Mouse (Mus musculus): ENCODE measurements around the gene Cuedc2. TPM values are rescaled to one million over a fixed set of nuclear protein-coding genes. Genes with fewer than 3 reads are reported as not detected.

Gene Cuedc2
- polyA plus RNA-seq, 1 experiment from 2014 or later, result 177 TPM

DNA sequence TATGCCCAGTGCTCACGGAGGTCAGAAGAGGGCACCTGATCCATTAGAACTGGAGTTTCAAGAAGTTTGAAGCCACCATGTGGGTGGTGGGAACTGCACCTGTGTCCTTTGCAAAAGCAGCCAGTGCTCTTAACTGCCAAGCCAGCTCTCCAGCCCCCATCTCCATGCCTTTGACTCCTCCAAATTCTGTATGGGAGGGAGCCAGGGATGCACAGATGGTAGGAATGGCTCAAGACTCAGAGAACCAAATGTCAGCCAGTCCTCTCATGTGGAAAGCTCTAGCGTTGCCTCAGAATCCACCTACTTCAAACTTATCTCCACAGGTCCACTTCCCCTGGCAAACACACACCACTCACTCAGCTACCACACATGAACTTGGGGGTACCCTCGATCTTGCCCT, 4.6 kb downstream of the Cuedc2 start:
- Histone ChIP-seq H3K36me3 (peaks cover 21% of the 10 kb centered on the region), H3K27ac (no peak overlapping the region), H3K27me3 (peaks cover 10% of the 10 kb centered on the region), H3K4me2 (replicated peaks) (no peak overlapping the region), H3K9ac (no peak overlapping the region), H3K4me3 (no peak overlapping the region), H3K9me3 (no peaks in the 10 kb centered on the region), H3K4me1 (peaks cover 27% of the 10 kb centered on the region)
- ATAC-seq (ENCODE audit: low FRiP score, low read depth), result no peak
- 91% methylated on average over 3 of the region's 3 CpGs for WGBS

DNA sequence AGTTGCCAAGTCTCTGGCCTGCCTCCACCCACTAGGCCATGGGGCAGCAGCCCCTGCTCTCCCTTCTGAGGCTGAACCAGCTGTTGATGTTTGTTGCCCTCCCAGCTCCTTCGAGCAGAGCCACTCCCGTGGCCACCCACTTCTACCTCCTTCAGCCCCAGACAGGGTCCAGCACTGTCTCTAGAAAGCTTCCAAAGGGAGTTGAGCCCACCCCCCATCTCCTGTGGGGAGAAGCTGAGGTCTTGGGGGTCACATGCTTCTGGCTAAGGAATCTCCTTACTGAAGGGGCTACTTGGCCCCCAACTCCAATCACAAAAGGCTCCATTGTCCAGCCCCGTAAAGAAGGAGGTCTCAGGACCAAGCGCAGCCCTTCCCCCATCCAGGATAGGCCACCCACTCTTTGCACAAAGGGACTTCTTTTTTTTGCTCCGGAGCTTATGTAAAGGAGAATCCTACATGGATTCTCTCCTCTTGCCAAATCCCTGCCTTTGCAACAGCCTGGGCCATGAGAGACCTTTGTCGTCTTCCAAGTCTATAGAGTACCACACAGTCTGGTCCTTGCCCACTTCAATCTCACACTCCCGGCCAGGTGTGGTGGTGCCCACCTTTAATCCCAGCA, 5.7 kb downstream of the Cuedc2 start:
- ATAC-seq (ENCODE audit: low FRiP score, low read depth), result no peak
- Histone ChIP-seq H3K4me1 (peaks cover 25% of the 10 kb centered on the region), H3K27me3 (peaks cover 10% of the 10 kb centered on the region), H3K4me2 (replicated peaks) (no peak overlapping the region), H3K9ac (no peak overlapping the region), H3K36me3 (peaks cover 21% of the 10 kb centered on the region), H3K4me3 (no peak overlapping the region), H3K9me3 (no peaks in the 10 kb centered on the region), H3K27ac (no peak overlapping the region)
- WGBS, result 74% methylated on average over 7 of the region's 7 CpGs

DNA sequence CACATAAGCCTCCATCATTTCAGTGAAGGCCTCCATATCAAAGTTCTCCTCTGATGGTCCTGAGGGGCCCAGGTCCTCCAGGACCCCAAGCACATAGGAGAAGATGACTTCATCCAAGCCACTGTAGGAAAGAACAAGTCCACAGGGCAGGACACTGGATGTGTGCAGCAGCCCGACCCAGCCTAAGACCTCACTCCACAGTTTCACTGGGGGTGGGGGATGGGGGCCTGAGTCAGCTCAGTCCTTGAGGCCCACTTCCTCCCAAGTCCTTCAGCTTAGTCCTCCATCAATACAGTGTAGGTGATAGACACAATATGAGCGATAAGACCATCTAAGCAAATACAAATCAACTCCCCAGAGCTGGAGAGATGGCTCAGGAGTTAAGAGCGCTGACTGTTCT, 6.6 kb downstream of the Cuedc2 start:
- no peak for ATAC-seq (ENCODE audit: low FRiP score, low read depth)
- no peaks in the 10 kb centered on the region for H3K9me3 ChIP-seq
- peaks cover 25% of the 10 kb centered on the region for H3K4me1 ChIP-seq
- peaks cover 18% of the 10 kb centered on the region for H3K27me3 ChIP-seq
- H3K9ac ChIP-seq, result no peak overlapping the region
- no peak overlapping the region for H3K4me2 ChIP-seq (replicated peaks)
- WGBS, result 87% methylated on average over 3 of the region's 3 CpGs
- no peak overlapping the region for H3K4me3 ChIP-seq
- peaks cover 21% of the 10 kb centered on the region for H3K36me3 ChIP-seq
- H3K27ac ChIP-seq, result no peak overlapping the region

DNA sequence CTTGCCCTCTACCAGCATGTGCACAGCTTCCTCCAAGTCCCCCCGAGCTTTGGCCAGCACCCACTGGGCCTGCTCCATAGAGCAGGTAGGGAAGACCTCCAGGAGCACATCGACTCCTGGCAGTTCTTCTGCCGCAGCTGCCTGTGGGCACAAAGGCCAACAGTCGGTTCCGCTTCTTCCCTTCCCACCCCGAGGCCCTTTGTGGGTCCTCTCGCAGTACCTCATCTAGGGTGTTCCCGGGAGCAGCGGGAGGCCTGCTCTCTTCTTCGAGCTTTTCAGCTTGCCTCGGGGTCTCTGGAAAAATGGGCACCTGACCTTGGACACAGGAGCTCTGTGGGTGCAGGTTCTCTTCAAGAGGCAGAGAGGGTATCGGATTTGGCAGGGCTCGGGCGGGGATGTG, 7.2 kb downstream of the Cuedc2 start:
- ATAC-seq (ENCODE audit: low FRiP score, low read depth), result no peak
- no peak overlapping the region for H3K27ac ChIP-seq
- 88% methylated on average over 14 of the region's 14 CpGs for WGBS
- H3K4me1 ChIP-seq, result peaks cover 32% of the 10 kb centered on the region
- no peak overlapping the region for H3K9ac ChIP-seq
- H3K9me3 ChIP-seq, result no peaks in the 10 kb centered on the region
- H3K36me3 ChIP-seq, result peaks cover 21% of the 10 kb centered on the region
- H3K27me3 ChIP-seq, result peaks cover 24% of the 10 kb centered on the region
- H3K4me3 ChIP-seq, result no peak overlapping the region
- H3K4me2 ChIP-seq (replicated peaks), result no peak overlapping the region

GRCm38 (mm10) chr19:46330696-46331095, 7.8 kb downstream of the Cuedc2 start:
- no peak overlapping the region for H3K4me3 ChIP-seq
- no peak for ATAC-seq (ENCODE audit: low FRiP score, low read depth)
- H3K4me2 ChIP-seq (replicated peaks), result no peak overlapping the region
- 91% methylated on average over 12 of the region's 12 CpGs for WGBS
- H3K36me3 ChIP-seq, result peaks cover 21% of the 10 kb centered on the region
- H3K27me3 ChIP-seq, result peaks cover 30% of the 10 kb centered on the region
- no peaks in the 10 kb centered on the region for H3K9me3 ChIP-seq
- H3K4me1 ChIP-seq, result peaks cover 32% of the 10 kb centered on the region
- no peak overlapping the region for H3K27ac ChIP-seq
- no peak overlapping the region for H3K9ac ChIP-seq

GRCm38 (mm10) chr19:46329951-46330350, 8.6 kb downstream of the Cuedc2 start:
- H3K27ac ChIP-seq, result no peak overlapping the region
- peaks cover 32% of the 10 kb centered on the region for H3K4me1 ChIP-seq
- H3K9ac ChIP-seq, result no peak overlapping the region
- no peaks in the 10 kb centered on the region for H3K9me3 ChIP-seq
- peak overlapping the region; percentile 99 for H3K4me2 ChIP-seq (replicated peaks)
- H3K4me3 ChIP-seq, result peak overlapping the region; percentile 72
- H3K36me3 ChIP-seq, result peaks cover 21% of the 10 kb centered on the region
- peaks cover 38% of the 10 kb centered on the region for H3K27me3 ChIP-seq
- 6% methylated on average over 16 of the region's 16 CpGs for WGBS
- ATAC-seq (ENCODE audit: low FRiP score, low read depth), result no peak

DNA sequence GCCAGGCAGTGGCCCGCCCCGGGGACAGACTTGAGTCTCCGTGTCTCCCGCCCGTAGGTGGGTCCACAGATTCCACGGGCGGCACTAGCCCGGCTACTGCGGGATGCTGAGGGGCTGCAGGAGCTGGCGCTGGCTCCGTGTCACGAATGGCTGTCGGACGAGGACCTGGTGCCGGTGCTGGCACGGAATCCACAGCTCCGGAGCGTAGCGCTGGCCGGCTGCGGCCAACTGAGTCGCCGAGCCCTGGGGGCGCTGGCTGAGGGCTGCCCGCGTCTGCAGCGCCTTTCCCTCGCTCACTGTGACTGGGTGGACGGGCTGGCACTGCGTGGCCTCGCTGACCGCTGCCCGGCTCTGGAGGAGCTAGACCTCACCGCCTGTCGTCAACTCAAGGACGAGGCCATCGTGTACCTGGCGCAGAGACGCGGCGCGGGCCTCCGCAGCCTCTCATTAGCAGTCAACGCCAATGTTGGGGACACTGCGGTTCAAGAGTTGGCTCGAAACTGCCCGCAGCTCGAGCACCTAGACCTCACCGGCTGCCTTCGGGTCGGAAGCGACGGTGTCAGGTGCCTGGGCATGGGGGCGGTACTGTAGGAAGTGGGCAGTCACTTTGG, 9.4 kb downstream of the Cuedc2 start:
- Histone ChIP-seq H3K4me3 (peak overlapping the region; percentile 72), H3K4me1 (peaks cover 32% of the 10 kb centered on the region), H3K9ac (peak overlapping the region; percentile 72), H3K36me3 (peaks cover 21% of the 10 kb centered on the region), H3K27ac (peak overlapping the region; percentile 86; the same call in 1 of the 2 replicates), H3K27me3 (peaks cover 46% of the 10 kb centered on the region), H3K9me3 (no peaks in the 10 kb centered on the region), H3K4me2 (replicated peaks) (peak overlapping the region; percentile 99)
- ATAC-seq (ENCODE audit: low FRiP score, low read depth), result no peak
- WGBS, result 1% methylated on average over 54 of the region's 54 CpGs

GRCm38 (mm10) chr19:46328081-46329030, 10.1 kb downstream of the Cuedc2 start, which contains the start of gene Fbxl15:
Fbxl15 (plus strand) TSS chr19:46328184.
- Histone ChIP-seq H3K4me1 (peaks cover 32% of the 10 kb centered on the region), H3K36me3 (peaks cover 21% of the 10 kb centered on the region), H3K27ac (peak within 1 kb of the TSS; percentile 86), H3K4me2 (replicated peaks) (peak within 1 kb of the TSS; percentile 99), H3K9me3 (no peaks in the 10 kb centered on the region), H3K9ac (peak within 1 kb of the TSS; percentile 72), H3K4me3 (peak within 1 kb of the TSS; percentile 72), H3K27me3 (peaks cover 54% of the 10 kb centered on the region)
- ATAC-seq (ENCODE audit: low FRiP score, low read depth), result peak; percentile 89
- WGBS, result under 1% methylated on average over 81 of the region's 81 CpGs

- peak overlapping the region; percentile 86; the same call in 1 of the 2 replicates for H3K27ac ChIP-seq
- H3K4me3 ChIP-seq, result peak overlapping the region; percentile 72
- peaks cover 21% of the 10 kb centered on the region for H3K36me3 ChIP-seq
- H3K27me3 ChIP-seq, result peaks cover 61% of the 10 kb centered on the region
- H3K4me2 ChIP-seq (replicated peaks), result peak overlapping the region; percentile 99
- H3K9ac ChIP-seq, result no peak overlapping the region
- H3K9me3 ChIP-seq, result no peaks in the 10 kb centered on the region
- peaks cover 32% of the 10 kb centered on the region for H3K4me1 ChIP-seq
- WGBS, result 34% methylated on average over 14 of the region's 14 CpGs
- ATAC-seq (ENCODE audit: low FRiP score, low read depth), result no peak
Measured at GRCm38 (mm10) chr19:46327531-46328064, 10.9 kb downstream of the Cuedc2 start.

DNA sequence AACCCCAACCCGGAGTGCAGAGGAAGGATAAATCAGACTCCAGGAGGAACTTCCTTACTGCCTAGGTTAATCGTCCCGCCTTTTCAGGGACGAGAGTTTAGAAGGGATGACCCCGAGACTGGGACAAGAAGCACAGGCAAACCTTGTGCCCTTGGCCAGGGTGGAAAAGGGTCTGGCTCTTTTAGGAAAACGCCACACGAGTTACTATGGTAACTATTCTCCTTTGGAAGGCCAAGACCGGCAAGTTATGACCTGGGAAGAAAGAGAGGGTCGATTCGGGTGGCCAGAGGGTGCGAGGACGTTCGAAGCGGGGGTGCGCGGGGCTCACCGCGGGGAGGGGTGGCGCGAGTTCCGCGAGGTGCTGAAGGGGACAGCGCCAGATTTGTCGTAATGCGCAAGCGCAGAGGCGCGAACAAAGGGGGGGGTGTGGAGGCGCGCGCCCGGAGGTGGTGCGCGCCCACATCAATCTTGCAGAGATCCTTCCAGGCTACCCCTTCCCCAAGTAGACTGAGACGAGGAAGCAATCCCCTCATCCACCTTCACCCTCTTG, 11.7 kb downstream of the Cuedc2 start, which contains the start of gene Psd:
Gene Psd, minus strand, starts transcription at position 401 of the 550 bp plus-strand sequence.
- no peaks in the 10 kb centered on the region for H3K9me3 ChIP-seq
- H3K4me3 ChIP-seq, result peak within 1 kb of the TSS; percentile 72
- peak within 1 kb of the TSS; percentile 72; the same call in 1 of the 2 replicates for H3K9ac ChIP-seq
- peaks cover 69% of the 10 kb centered on the region for H3K27me3 ChIP-seq
- under 1% methylated on average over 34 of the region's 35 CpGs for WGBS
- peak within 1 kb of the TSS; percentile 86; the same call in 1 of the 2 replicates for H3K27ac ChIP-seq
- peaks cover 18% of the 10 kb centered on the region for H3K36me3 ChIP-seq
- peaks cover 32% of the 10 kb centered on the region for H3K4me1 ChIP-seq
- H3K4me2 ChIP-seq (replicated peaks), result peak within 1 kb of the TSS; percentile 99
- no peak for ATAC-seq (ENCODE audit: low FRiP score, low read depth)

DNA sequence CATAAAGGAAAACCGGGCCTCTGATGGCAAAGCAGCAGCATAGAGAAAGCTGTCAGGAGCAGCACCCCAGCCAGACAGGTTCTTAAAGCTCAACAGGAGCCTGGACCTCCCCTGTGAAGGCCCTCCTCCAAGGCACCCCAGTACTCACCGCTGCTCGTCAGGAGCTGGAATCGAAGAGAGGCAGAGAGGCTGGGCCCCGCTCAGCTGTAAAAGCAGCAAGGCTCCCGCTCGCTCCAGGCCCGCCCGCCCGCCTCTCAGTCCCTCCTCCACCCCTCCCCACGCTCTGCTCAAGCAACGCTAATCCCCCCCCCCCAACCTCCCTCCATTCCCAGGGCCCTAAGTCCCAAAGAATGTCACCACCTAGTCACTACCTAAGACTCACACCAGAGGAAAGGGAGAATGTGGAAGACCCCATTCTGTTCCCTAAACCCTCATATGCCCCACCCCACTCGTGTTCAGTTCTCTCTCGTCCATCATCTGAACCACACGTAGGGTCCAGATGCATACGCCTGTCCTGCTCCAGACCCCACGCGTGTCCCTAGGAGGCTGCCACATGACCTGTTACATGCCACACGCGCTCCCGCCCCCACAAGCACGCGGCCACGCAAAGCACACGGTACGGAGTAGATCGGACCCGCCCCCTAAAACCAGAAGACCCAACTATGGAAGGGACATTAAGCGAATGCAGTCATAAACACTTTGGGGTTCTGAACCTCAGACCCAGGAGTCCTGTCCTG, 12.3 kb downstream of the Cuedc2 start:
- Histone ChIP-seq H3K4me1 (peaks cover 37% of the 10 kb centered on the region), H3K9me3 (no peaks in the 10 kb centered on the region), H3K4me3 (0 out of 2 replicates have a peak overlapping the region, but pooled peaks have one; percentile 72), H3K9ac (no peak overlapping the region), H3K36me3 (peaks cover 12% of the 10 kb centered on the region), H3K27ac (no peak overlapping the region), H3K27me3 (peaks cover 75% of the 10 kb centered on the region), H3K4me2 (replicated peaks) (peak overlapping the region; percentile 99)
- 4% methylated on average over 29 of the region's 29 CpGs for WGBS
- ATAC-seq (ENCODE audit: low FRiP score, low read depth), result no peak

Measured in limb, embryonic 13.5 days (tissue).